Mouse (Mus musculus) MEL (cell line): ENCODE results near the gene Id1. TPM values are rescaled to one million over a fixed set of nuclear protein-coding genes. Genes with fewer than 3 reads are reported as not detected.

Experiments
- DNase-seq: peaks from one replicate; pipeline ENCODE4 v3.0.0; 2011; ENCODE audit warnings: low read depth, low spot score
- H3K27ac ChIP-seq: 2 replicates; pipeline ENCODE4 v1.5.1; 2012; ENCODE audit warnings: low read depth, mild to moderate bottlenecking, control low read depth, low read length, moderate library complexity; ENCODE audit not compliant: control insufficient read depth
- H3K27me3 ChIP-seq, 2 experiments: fragments of 150-350 bp in 1 of 2; sonication (generic) in 1 of 2; 2 replicates each; pipeline ENCODE4 v1.6.1; 2012; ENCODE audit warnings: low read length in 2 of 2, mild to moderate bottlenecking in 2 of 2, improper control_type of control experiment in 1 of 2, moderate library complexity in 1 of 2; ENCODE audit not compliant: insufficient read depth in 2 of 2, control insufficient read depth in 1 of 2
- H3K36me3 ChIP-seq, 2 experiments: 2 replicates each; pipeline ENCODE4 v1.6.1; 2012 to 2014; ENCODE audit warnings: low read length in 2 of 2, improper control_type of control experiment in 1 of 2, inconsistent platforms in 1 of 2, mild to moderate bottlenecking in 1 of 2; ENCODE audit not compliant: insufficient read depth in 2 of 2, control insufficient read depth in 1 of 2
- H3K4me1 ChIP-seq, 2 experiments: fragments of 150-350 bp in 1 of 2; sonication (generic) in 1 of 2; 2 replicates each; pipeline ENCODE4 v1.6.1; 2012; ENCODE audit warnings: low read length in 2 of 2, improper control_type of control experiment in 1 of 2, mild to moderate bottlenecking in 1 of 2; ENCODE audit not compliant: insufficient read depth in 2 of 2, control insufficient read depth in 1 of 2
- H3K4me3 ChIP-seq, 2 experiments: fragments of 150-350 bp in 1 of 2; sonication (generic) in 1 of 2; 2 replicates each; pipeline ENCODE4 v1.5.1; 2012; ENCODE audit warnings: low read depth in 2 of 2, low read length in 2 of 2, mild to moderate bottlenecking in 2 of 2, moderate library complexity in 2 of 2, control low read depth in 1 of 2, improper control_type of control experiment in 1 of 2; ENCODE audit not compliant: control insufficient read depth in 1 of 2, insufficient read depth in 1 of 2
- H3K79me2 ChIP-seq: 2 replicates; pipeline ENCODE4 v1.6.1; 2012; ENCODE audit warnings: mild to moderate bottlenecking, low read length, moderate library complexity; ENCODE audit not compliant: control insufficient read depth, poor library complexity, insufficient read depth
- H3K9ac ChIP-seq: 2 replicates; pipeline ENCODE4 v1.6.1; 2012; ENCODE audit warnings: low read depth, mild to moderate bottlenecking, control low read depth, low read length, moderate library complexity; ENCODE audit not compliant: control insufficient read depth, poor library complexity, severe bottlenecking
- H3K9me3 ChIP-seq: fragments of 150-350 bp; sonication (generic); replicated peaks from 2 replicates; pipeline ENCODE4 v1.6.1; 2012; ENCODE audit warnings: mild to moderate bottlenecking, low read length, improper control_type of control experiment, moderate library complexity; ENCODE audit not compliant: insufficient read depth
- CHD2 ChIP-seq: IDR thresholded peaks from 2 replicates; pipeline ENCODE4 v1.6.1; 2011; ENCODE audit warnings: low read length, improper control_type of control experiment
- ELF1 ChIP-seq: IDR thresholded peaks from 2 replicates; pipeline ENCODE4 v1.6.1; 2014; ENCODE audit warnings: low read depth, mild to moderate bottlenecking, inconsistent platforms, low read length, improper control_type of control experiment, moderate library complexity
- GABPA ChIP-seq: IDR thresholded peaks from 2 replicates; pipeline ENCODE4 v1.6.1; 2012; ENCODE audit warnings: low read depth, mild to moderate bottlenecking, inconsistent platforms, low read length, improper control_type of control experiment, moderate library complexity
- HCFC1 ChIP-seq: IDR thresholded peaks from 2 replicates; pipeline ENCODE4 v1.6.1; 2012; ENCODE audit warnings: low read depth, mild to moderate bottlenecking, inconsistent platforms, low read length, improper control_type of control experiment, moderate library complexity
- KAT2A ChIP-seq: conservative IDR thresholded peaks from 2 replicates; pipeline ENCODE4 v1.6.1; 2012; ENCODE audit warnings: low read depth, low read length, improper control_type of control experiment, inconsistent platforms
- MAX ChIP-seq: IDR thresholded peaks from 2 replicates; pipeline ENCODE4 v1.6.1; 2011; ENCODE audit warnings: low read length, improper control_type of control experiment
- MAZ ChIP-seq: IDR thresholded peaks from 2 replicates; pipeline ENCODE4 v1.6.1; 2012; ENCODE audit warnings: low read depth, mild to moderate bottlenecking, inconsistent platforms, low read length, improper control_type of control experiment
- MYC ChIP-seq: IDR thresholded peaks from 2 replicates; pipeline ENCODE4 v1.6.1; 2011; ENCODE audit warnings: low read depth, mild to moderate bottlenecking, low read length, improper control_type of control experiment, moderate library complexity
- NRF1 ChIP-seq: IDR thresholded peaks from 2 replicates; pipeline ENCODE4 v1.6.1; 2014; ENCODE audit warnings: low read depth, mild to moderate bottlenecking, inconsistent platforms, low read length, improper control_type of control experiment, moderate library complexity; ENCODE audit not compliant: poor library complexity, insufficient read depth, severe bottlenecking
- POLR2A ChIP-seq, 2 experiments: IDR thresholded peaks; 2 replicates each; pipeline ENCODE4 v1.6.1; 2011 to 2012; ENCODE audit warnings: low read length in 2 of 2, mild to moderate bottlenecking in 2 of 2, control low read depth in 1 of 2, improper control_type of control experiment in 1 of 2, low read depth in 1 of 2, moderate library complexity in 1 of 2; ENCODE audit not compliant: control insufficient read depth in 1 of 2, insufficient read depth in 1 of 2, poor library complexity in 1 of 2
- POLR2AphosphoS2 ChIP-seq: IDR thresholded peaks from 2 replicates; pipeline ENCODE4 v1.6.1; 2011; ENCODE audit warnings: low read length, improper control_type of control experiment
- RCOR1 ChIP-seq: IDR thresholded peaks from 2 replicates; pipeline ENCODE4 v1.6.1; 2012; ENCODE audit warnings: low read depth, mild to moderate bottlenecking, inconsistent platforms, low read length, improper control_type of control experiment
- SIN3A ChIP-seq: IDR thresholded peaks from 2 replicates; pipeline ENCODE4 v1.6.1; 2012; ENCODE audit warnings: low read length, improper control_type of control experiment, inconsistent platforms
- SMC3 ChIP-seq: IDR thresholded peaks from 2 replicates; pipeline ENCODE4 v1.6.1; 2011; ENCODE audit warnings: low read depth, low read length, improper control_type of control experiment
- TBP ChIP-seq: IDR thresholded peaks from 2 replicates; pipeline ENCODE4 v1.8.0; 2011; ENCODE audit warnings: low read depth, low read length, improper control_type of control experiment
- UBTF ChIP-seq: IDR thresholded peaks from 2 replicates; pipeline ENCODE4 v1.6.1; 2012; ENCODE audit warnings: low read depth, mild to moderate bottlenecking, inconsistent platforms, low read length, improper control_type of control experiment, moderate library complexity, borderline replicate concordance; ENCODE audit not compliant: insufficient read depth
- ZKSCAN1 ChIP-seq: IDR thresholded peaks from 2 replicates; pipeline ENCODE4 v1.6.1; 2012; ENCODE audit warnings: low read depth, mild to moderate bottlenecking, inconsistent platforms, low read length, improper control_type of control experiment, moderate library complexity
- ZNF384 ChIP-seq: IDR thresholded peaks from 2 replicates; pipeline ENCODE4 v1.6.1; 2012; ENCODE audit warnings: low read depth, mild to moderate bottlenecking, inconsistent platforms, low read length, improper control_type of control experiment
- polyA plus RNA-seq, 2 experiments: library from polyadenylated mRNA; stranded (reverse) in 1 of 2; unstranded in 1 of 2; fragments of >175 nt in 1 of 2; fragments of >200 nt in 1 of 2; gene quantifications; 2 replicates each; pipeline versions ENCODE4 v1.2.1 to v1.2.4; 2012; ENCODE audit warnings: low replicate concordance in 2 of 2, low read depth in 1 of 2; ENCODE audit not compliant: insufficient read length in 2 of 2, insufficient read depth in 1 of 2, missing spikeins in 1 of 2
- total RNA-seq: library from RNA; depleted of rRNA; stranded (reverse); fragments of 300-350 nt; gene quantifications from 2 replicates; pipeline ENCODE4 v1.2.3, GENCODE M21; 2012

Gene Id1
- total and polyA plus RNA-seq, 3 experiments = 102 to 486 TPM; not detected in 1

DNA sequence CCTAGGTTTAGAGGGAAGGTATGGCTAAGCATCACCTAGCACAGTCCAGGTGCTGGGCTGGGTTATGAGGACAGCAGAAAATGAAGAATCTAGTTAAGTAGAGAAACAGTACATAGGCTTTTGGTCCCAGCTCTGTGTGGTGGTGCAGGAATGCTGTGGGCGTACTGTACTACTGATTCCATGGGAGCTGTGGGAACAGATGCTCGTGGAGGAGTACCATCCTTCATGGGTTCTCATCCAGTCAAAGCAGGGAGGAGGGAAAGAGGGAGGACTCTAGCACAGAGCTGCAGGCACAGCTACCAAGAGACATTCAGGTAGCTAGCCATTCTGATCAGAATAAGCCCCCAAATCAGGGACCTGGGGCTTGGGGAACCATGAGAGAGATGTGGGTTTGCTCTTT is 40.4 kb downstream of the Id1 start:
- peaks cover 0 to 2% of the 10 kb centered on the region in 2 experiments; a peak in 2 of 4 replicates for H3K36me3 ChIP-seq
- H3K4me3 ChIP-seq = no peak overlapping the region
- H3K27ac ChIP-seq = no peak overlapping the region
- no peak overlapping the region for H3K9ac ChIP-seq
- H3K27me3 ChIP-seq = no peaks in the 10 kb centered on the region
- no peak for DNase-seq
- H3K9me3 ChIP-seq = no peaks in the 10 kb centered on the region
- peaks cover 3 to 5% of the 10 kb centered on the region in 2 experiments; a peak in 3 of 4 replicates for H3K4me1 ChIP-seq
- TF ChIP-seq SMC3 (no peak), POLR2A (IDR thresholded peaks at IDR 0.05; ENCODE audit: control insufficient read depth in 1 of 2, insufficient read depth in 1 of 2, low read depth in 1 of 2, low read length in 2 of 2, poor library complexity in 1 of 2) (no peak), TBP (no peak), SIN3A (no peak), MAZ (no peak), ZKSCAN1 (no peak), MAX (no peak), HCFC1 (no peak), KAT2A (no peak), RCOR1 (no peak), ZNF384 (no peak)
- TF ChIP-seq, all 39 proteins: peak for 0
- H3K79me2 ChIP-seq = no peaks in the 10 kb centered on the region

DNA sequence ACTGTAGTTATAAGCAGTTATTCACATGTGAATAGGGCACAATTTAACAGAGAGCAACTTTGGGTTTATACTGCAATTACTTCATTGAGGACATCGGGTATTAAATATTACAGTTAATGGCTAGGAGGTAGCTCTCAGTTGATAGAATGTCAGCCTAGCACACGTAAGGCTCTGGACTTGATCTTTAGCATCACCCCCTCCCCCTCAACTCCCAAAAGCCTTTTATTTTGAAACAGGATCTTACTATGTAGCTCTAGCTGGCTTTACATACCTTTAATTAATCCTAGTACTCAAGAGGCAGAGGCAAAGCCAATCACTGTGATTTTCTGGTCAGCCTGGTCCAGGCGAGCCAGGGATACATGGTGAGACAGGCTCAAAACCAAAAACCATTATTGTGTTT is 41.0 kb downstream of the Id1 start:
- Histone ChIP-seq H3K4me3 (no peak overlapping the region), H3K27me3 (no peaks in the 10 kb centered on the region)
- TF ChIP-seq KAT2A (no peak), CHD2 (no peak)
- TF ChIP-seq, all 39 proteins: peak for 0
- no peak for DNase-seq
- Histone ChIP-seq H3K27ac (no peak overlapping the region), H3K4me1 (no peaks in the 10 kb centered on the region), H3K79me2 (no peaks in the 10 kb centered on the region), H3K9ac (no peak overlapping the region), H3K9me3 (no peaks in the 10 kb centered on the region), H3K36me3 (no peaks in the 10 kb centered on the region)

DNA sequence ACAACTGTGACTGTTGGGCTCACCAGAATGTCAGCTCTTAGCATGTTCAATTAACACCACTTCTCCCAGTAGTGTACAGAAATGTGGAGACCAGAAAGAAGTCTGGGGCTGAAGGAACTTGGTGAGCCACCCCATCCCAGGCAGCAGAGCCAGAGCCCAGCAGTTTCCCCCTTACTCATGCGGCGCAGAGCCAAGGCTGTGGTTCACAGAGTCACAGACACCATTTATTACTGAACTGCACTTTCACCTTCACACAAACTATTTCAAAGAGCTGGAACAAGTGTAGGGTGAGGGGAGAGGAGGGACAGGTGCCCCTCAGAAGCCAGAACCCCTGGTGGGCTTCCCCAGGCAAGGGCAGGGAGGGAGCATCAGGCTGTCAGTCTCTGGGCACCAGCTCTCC is 44.4 kb downstream of the Id1 start:
- Histone ChIP-seq H3K27ac (no peak overlapping the region), H3K36me3 (peaks cover 0 to under 1% of the 10 kb centered on the region in 2 experiments; a peak in 1 of 4 replicates), H3K79me2 (no peaks in the 10 kb centered on the region), H3K4me1 (0 out of 4 replicates have a peak, but pooled peaks cover 0 to under 1% of the 10 kb centered on the region in 2 experiments), H3K9ac (no peak overlapping the region), H3K4me3 (no peak overlapping the region), H3K27me3 (no peaks in the 10 kb centered on the region), H3K9me3 (no peaks in the 10 kb centered on the region)
- TF ChIP-seq ELF1 = no peak
- TF ChIP-seq NRF1 = no peak
- no peak for TF ChIP-seq GABPA
- no peak for TF ChIP-seq RCOR1
- no peak for TF ChIP-seq MYC
- TF ChIP-seq UBTF = no peak
- TF ChIP-seq POLR2AphosphoS2 = no peak
- no peak for DNase-seq
